Comparison of ENCODE assay signal across 8 mouse cellular contexts in the genomic region with DNA sequence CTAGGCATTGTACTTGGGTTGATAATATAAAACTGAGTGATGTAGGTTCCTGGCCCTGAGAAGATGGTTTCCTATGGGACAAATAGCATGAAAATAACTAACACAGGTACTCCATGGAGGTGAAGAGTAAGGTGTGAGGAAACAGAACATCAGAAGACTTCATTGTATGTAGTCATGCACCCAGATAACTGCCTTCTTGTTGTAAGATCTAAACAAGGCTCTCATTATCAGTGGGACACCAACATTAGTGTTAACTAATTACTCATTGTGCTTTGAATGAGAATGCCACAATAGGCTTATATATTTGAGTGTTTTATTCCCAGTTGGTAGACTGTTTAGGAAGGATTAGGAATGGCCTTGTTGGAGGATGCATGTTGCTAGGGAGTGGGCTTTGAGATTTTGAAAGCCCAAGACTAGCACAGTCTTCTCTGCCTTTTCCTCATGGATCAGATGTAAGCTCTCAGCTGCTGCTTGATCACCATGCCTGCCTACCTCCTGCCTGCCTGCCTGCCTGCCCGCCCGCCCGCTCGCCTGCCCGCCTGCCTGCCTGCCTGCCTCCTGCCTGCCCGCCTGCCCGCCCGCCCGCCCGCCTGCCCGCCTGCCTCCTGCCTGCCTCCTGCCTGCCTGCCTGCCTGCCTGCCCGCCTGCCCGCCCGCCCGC.
DNase-seq lines count a peak whose midpoint lies in the region; ATAC-seq lines count a peak whose summit lies in the region.

No protein-coding gene starts in this region.

- DNase-seq in heart, adult 8-10 months (ENCODE audit: low spot score): no peak
- DNase-seq in layer of hippocampus, adult 9-11 months: no peak

- H3K4me3 ChIP-seq in heart, embryonic 13.5 days: peak overlapping the region; percentile 38
- peak overlapping the region; percentile 10; the same call in 1 of the 2 replicates for H3K4me3 ChIP-seq in embryonic facial prominence, embryonic 13.5 days
- H3K4me3 ChIP-seq in intestine, embryonic 16.5 days (ENCODE audit: low read length): peak overlapping the region; percentile 16; the same call in 1 of the 2 replicates
- H3K4me3 ChIP-seq in midbrain, embryonic 16.5 days (ENCODE audit: low read depth, low read length): peak overlapping the region; percentile 3

- H3K27ac ChIP-seq in heart, embryonic 13.5 days (replicated peaks): no peak overlapping the region
- H3K27ac ChIP-seq in embryonic facial prominence, embryonic 13.5 days: no peak overlapping the region
- no peak overlapping the region for H3K27ac ChIP-seq in intestine, embryonic 16.5 days (ENCODE audit: low read length)
- H3K27ac ChIP-seq in midbrain, embryonic 16.5 days (ENCODE audit: low read length): no peak overlapping the region; the same call in 1 of the 2 replicates

- WGBS in heart, embryonic 13.5 days: 2% methylated on average over 9 of the region's 15 CpGs
- WGBS in embryonic facial prominence, embryonic 13.5 days: 50% methylated on average over 4 of the region's 15 CpGs
- WGBS in intestine, embryonic 16.5 days: 36% methylated on average over 4 of the region's 15 CpGs
- 52% methylated on average over 10 of the region's 15 CpGs for WGBS in midbrain, embryonic 16.5 days

- no peak for ATAC-seq in heart, embryonic 13.5 days (ENCODE audit: extremely low read depth, insufficient number of reproducible peaks, low FRiP score, low TSS enrichment)
- no peak for ATAC-seq in embryonic facial prominence, embryonic 13.5 days (ENCODE audit: insufficient number of reproducible peaks, insufficient read depth, low FRiP score, low TSS enrichment, low read depth)
- ATAC-seq in intestine, embryonic 16.5 days: peak; percentile 52; the same call in 1 of the 2 replicates
- ATAC-seq in midbrain, embryonic 16.5 days: peak; percentile 77
- no peak for ATAC-seq in CD4-positive, CD25-positive, alpha-beta regulatory T cell, adult 4 months
- no peak for ATAC-seq in frontal cortex, adult (ENCODE audit: low TSS enrichment)

- H3K4me1 ChIP-seq in heart, embryonic 13.5 days: peaks cover 16% of the 10 kb centered on the region
- peaks cover 7% of the 10 kb centered on the region for H3K4me1 ChIP-seq in embryonic facial prominence, embryonic 13.5 days
- H3K4me1 ChIP-seq in intestine, embryonic 16.5 days (ENCODE audit: control insufficient read depth, insufficient read depth, low read length): no peaks in the 10 kb centered on the region
- H3K4me1 ChIP-seq in midbrain, embryonic 16.5 days (ENCODE audit: control insufficient read depth, insufficient read depth, low read length): no peaks in the 10 kb centered on the region

- H3K4me2 ChIP-seq in heart, embryonic 13.5 days: peak overlapping the region; percentile 62
- H3K4me2 ChIP-seq in embryonic facial prominence, embryonic 13.5 days: peak overlapping the region; percentile 37
- H3K4me2 ChIP-seq in intestine, embryonic 16.5 days (ENCODE audit: low read depth, low read length): no peak overlapping the region
- H3K4me2 ChIP-seq in midbrain, embryonic 16.5 days (ENCODE audit: low read length): peak overlapping the region; percentile 20; the same call in 1 of the 2 replicates

- H3K27me3 ChIP-seq in heart, embryonic 13.5 days (replicated peaks): peaks cover 11% of the 10 kb centered on the region; the same call in 1 of the 2 replicates
- no peaks in the 10 kb centered on the region for H3K27me3 ChIP-seq in embryonic facial prominence, embryonic 13.5 days
- H3K27me3 ChIP-seq in intestine, embryonic 16.5 days (replicated peaks; ENCODE audit: control insufficient read depth, insufficient read depth, low read length): no peaks in the 10 kb centered on the region
- no peaks in the 10 kb centered on the region for H3K27me3 ChIP-seq in midbrain, embryonic 16.5 days (ENCODE audit: control insufficient read depth, insufficient read depth, low read depth, low read length)

- H3K9me3 ChIP-seq in heart, embryonic 13.5 days: no peaks in the 10 kb centered on the region
- no peaks in the 10 kb centered on the region for H3K9me3 ChIP-seq in embryonic facial prominence, embryonic 13.5 days
- no peaks in the 10 kb centered on the region for H3K9me3 ChIP-seq in intestine, embryonic 16.5 days (ENCODE audit: control insufficient read depth, low read length)
- no peaks in the 10 kb centered on the region for H3K9me3 ChIP-seq in midbrain, embryonic 16.5 days (replicated peaks; ENCODE audit: control insufficient read depth, low read length, poor library complexity, severe bottlenecking)

- no peaks in the 10 kb centered on the region for H3K36me3 ChIP-seq in heart, embryonic 13.5 days
- H3K36me3 ChIP-seq in embryonic facial prominence, embryonic 13.5 days: no peaks in the 10 kb centered on the region
- no peaks in the 10 kb centered on the region for H3K36me3 ChIP-seq in intestine, embryonic 16.5 days (ENCODE audit: control insufficient read depth, insufficient read depth, low read length)
- H3K36me3 ChIP-seq in midbrain, embryonic 16.5 days (ENCODE audit: control insufficient read depth, insufficient read depth, low read length): no peaks in the 10 kb centered on the region

- peak overlapping the region; percentile 70 for H3K9ac ChIP-seq in heart, embryonic 13.5 days
- no peak overlapping the region for H3K9ac ChIP-seq in embryonic facial prominence, embryonic 13.5 days
- H3K9ac ChIP-seq in intestine, embryonic 16.5 days (ENCODE audit: low read depth, low read length): no peak overlapping the region
- H3K9ac ChIP-seq in midbrain, embryonic 16.5 days (ENCODE audit: low read depth, low read length): no peak overlapping the region

Comparison
In these comparisons a context has a peak if more than half of its experiments do, and no peak if none do; other contexts are left out.
1. ATAC-seq: peak in intestine, embryonic 16.5 days (single experiment) and midbrain, embryonic 16.5 days (single experiment); none in heart, embryonic 13.5 days (single experiment), embryonic facial prominence, embryonic 13.5 days (single experiment), CD4-positive, CD25-positive, alpha-beta regulatory T cell, adult 4 months (single experiment) and frontal cortex, adult (single experiment).
2. Peak in every context shown above with its lines, with median percentiles within 50 percentile points of each other: H3K4me3 ChIP-seq.